Mouse (Mus musculus): ENCODE measurements at regions not wholly inside any gene's neighbourhood (a gene's known extent, or its start where the extent isn't known, plus 50 kb on each side); places are given as distances from the start of the nearest gene placed in this dataset.

DNA sequence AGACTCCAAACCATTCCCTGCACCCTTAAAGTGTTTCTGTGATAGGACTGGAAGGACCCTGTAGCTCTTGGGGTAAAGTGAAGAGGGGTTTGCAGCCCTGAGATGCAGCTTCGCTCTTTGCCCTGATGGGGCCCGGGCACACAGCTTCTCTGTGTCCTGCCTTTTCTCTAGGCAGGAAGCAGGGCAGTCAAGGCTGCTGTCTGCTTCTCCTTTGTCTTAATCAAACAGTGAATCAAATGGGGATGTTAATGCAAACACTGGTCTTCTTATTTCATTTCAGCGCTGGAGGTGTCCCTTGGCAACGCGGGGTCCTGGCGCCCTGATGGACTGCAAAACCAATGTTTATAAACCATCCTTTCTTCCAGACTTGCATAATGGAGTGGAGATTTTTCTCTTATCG is 200.6 kb upstream of the Tle4 start:
- no peak for TF ChIP-seq CTCF (IDR thresholded peaks at IDR 0.05; ENCODE audit: low read depth)
- TF ChIP-seq EP300 (optimal IDR thresholded peaks at IDR 0.05), result no peak

All from stomach, postnatal 0 days (tissue).